Mouse (Mus musculus) intestine, postnatal 0 days (tissue): ENCODE data around the gene Ipcef1. TPM values are rescaled to one million over a fixed set of nuclear protein-coding genes. Genes with fewer than 3 reads are reported as not detected.

ENCODE experiments used
- ATAC-seq: fragments of 200-750 bp; cut with Nextera tagmentation; 2 replicates; pipeline ENCODE4 v1.8.0; 2017; ENCODE audit warnings: mild to moderate bottlenecking, moderate TSS enrichment, moderate library complexity
- H3K27ac ChIP-seq: fragments of 300-500 bp; sonication (generic); 2 replicates; pipeline ENCODE4 v1.5.1; 2014; ENCODE audit warnings: mild to moderate bottlenecking, low read depth, low read length, moderate library complexity
- H3K27me3 ChIP-seq: fragments of 300-500 bp; sonication (generic); replicated peaks from 2 replicates; pipeline ENCODE4 v1.6.1; 2014; ENCODE audit warnings: low read length, mixed read lengths; ENCODE audit not compliant: control insufficient read depth, insufficient read depth
- H3K36me3 ChIP-seq: fragments of 300-500 bp; sonication (generic); 2 replicates; pipeline ENCODE4 v1.6.1; 2014; ENCODE audit warnings: mild to moderate bottlenecking, moderate library complexity; ENCODE audit not compliant: control insufficient read depth, insufficient read depth
- H3K4me1 ChIP-seq: fragments of 300-500 bp; sonication (generic); replicated peaks from 2 replicates; pipeline ENCODE4 v1.6.1; 2014; ENCODE audit warnings: antibody characterized with exemption, low read length, mixed read lengths; ENCODE audit not compliant: control insufficient read depth, insufficient read depth
- H3K4me2 ChIP-seq: fragments of 300-500 bp; sonication (generic); replicated peaks from 2 replicates; pipeline ENCODE4 v1.6.1; 2014; ENCODE audit warnings: low read depth, mild to moderate bottlenecking, moderate library complexity
- H3K4me3 ChIP-seq: fragments of 300-500 bp; sonication (generic); 2 replicates; pipeline ENCODE4 v1.5.1; 2014; ENCODE audit warnings: low read depth, low read length
- H3K9ac ChIP-seq: fragments of 300-500 bp; sonication (generic); 2 replicates; pipeline ENCODE4 v1.6.1; 2014; ENCODE audit warnings: mild to moderate bottlenecking, low read depth, low read length
- H3K9me3 ChIP-seq: fragments of 300-500 bp; sonication (generic); 2 replicates; pipeline ENCODE4 v1.6.1; 2016; ENCODE audit warnings: mixed run types; ENCODE audit not compliant: control insufficient read depth
- CTCF ChIP-seq: sonication (generic); IDR thresholded peaks from 2 replicates; pipeline ENCODE4 v1.5.1; 2016; ENCODE audit warnings: low read depth, mild to moderate bottlenecking, control low read depth, antibody characterized with exemption, moderate library complexity
- WGBS: fragments of 180-500 bp; shearing (Covaris S2); extraction: QIAGEN DNeasy Blood & Tissue Kit; methylation state at CpG from one replicate; pipeline ENCODE4 v1.1.7; 2014; 5-methylcytosine and 5-hydroxymethylcytosine counted together
- polyA plus RNA-seq: library from polyadenylated mRNA; unstranded; fragments of >200 nt; fragmentation: Nextera tagmentation; extraction: Ambion mirVana; gene quantifications from 2 replicates; pipeline ENCODE4 v1.2.1, GENCODE M21; 2015

Gene Ipcef1
- polyA plus RNA-seq, 1 experiment from 2014 or later, result 0.12 TPM

GRCm38 (mm10) chr10:6846283-6846682 is 206.0 kb downstream of the Ipcef1 start:
- Histone ChIP-seq H3K4me2 (no peak overlapping the region), H3K9me3 (no peaks in the 10 kb centered on the region), H3K27me3 (no peaks in the 10 kb centered on the region), H3K27ac (no peak overlapping the region), H3K9ac (no peak overlapping the region), H3K36me3 (no peaks in the 10 kb centered on the region), H3K4me1 (no peaks in the 10 kb centered on the region), H3K4me3 (no peak overlapping the region)
- no peak for TF ChIP-seq CTCF
- WGBS, result 91% methylated on average over 1 of the region's 1 CpGs
- ATAC-seq, result no peak

- Histone ChIP-seq H3K27me3 (no peaks in the 10 kb centered on the region), H3K4me2 (no peak overlapping the region), H3K4me1 (no peaks in the 10 kb centered on the region), H3K27ac (no peak overlapping the region), H3K9me3 (no peaks in the 10 kb centered on the region), H3K9ac (no peak overlapping the region), H3K36me3 (no peaks in the 10 kb centered on the region), H3K4me3 (no peak overlapping the region)
- TF ChIP-seq CTCF, result no peak
- 60% methylated on average over 1 of the region's 1 CpGs for WGBS
- ATAC-seq, result no peak
These were observed 210.1 kb downstream of the Ipcef1 start for GRCm38 (mm10) chr10:6842225-6842624.

Other genes with a start within 250 kb of the Ipcef1 start
- gene Cnksr3, start 159.8 kb upstream of the Ipcef1 start, polyA plus RNA-seq, result 6.6 and 6.8 TPM in 2 replicates